Mouse (Mus musculus) hematopoietic stem cell, adult 5-6 weeks (primary cell): ENCODE results near the gene Atp8b4. TPM values are rescaled to one million over a fixed set of nuclear protein-coding genes. Genes with fewer than 3 reads are reported as not detected.

Experiments
- ATAC-seq, 2 experiments: fragments of 125-278 bp in 1 of 2; replicated peaks in 1 of 2; 2 replicates each; pipeline ENCODE4 v1.8.0; 2016 to 2017; ENCODE audit warnings: inconsistent platforms in 2 of 2, mild to moderate bottlenecking in 2 of 2, moderate number of reproducible peaks in 2 of 2, low read depth in 1 of 2, moderate TSS enrichment in 1 of 2; ENCODE audit not compliant: low FRiP score in 2 of 2, poor library complexity in 2 of 2, severe bottlenecking in 2 of 2, insufficient read depth in 1 of 2, low TSS enrichment in 1 of 2
- total RNA-seq: library from RNA; stranded (forward); fragments of 172-1452, 232-1000 nt; gene quantifications from 2 replicates; pipeline ENCODE4 v1.2.3, GENCODE M21; 2017

Atp8b4 gene
- total RNA-seq, 1 experiment from 2014 or later, result 31.5 TPM

- no peak for ATAC-seq
Measured at GRCm38 (mm10) chr2:126351811-126352210, 148.7 kb downstream of the Atp8b4 start.

DNA sequence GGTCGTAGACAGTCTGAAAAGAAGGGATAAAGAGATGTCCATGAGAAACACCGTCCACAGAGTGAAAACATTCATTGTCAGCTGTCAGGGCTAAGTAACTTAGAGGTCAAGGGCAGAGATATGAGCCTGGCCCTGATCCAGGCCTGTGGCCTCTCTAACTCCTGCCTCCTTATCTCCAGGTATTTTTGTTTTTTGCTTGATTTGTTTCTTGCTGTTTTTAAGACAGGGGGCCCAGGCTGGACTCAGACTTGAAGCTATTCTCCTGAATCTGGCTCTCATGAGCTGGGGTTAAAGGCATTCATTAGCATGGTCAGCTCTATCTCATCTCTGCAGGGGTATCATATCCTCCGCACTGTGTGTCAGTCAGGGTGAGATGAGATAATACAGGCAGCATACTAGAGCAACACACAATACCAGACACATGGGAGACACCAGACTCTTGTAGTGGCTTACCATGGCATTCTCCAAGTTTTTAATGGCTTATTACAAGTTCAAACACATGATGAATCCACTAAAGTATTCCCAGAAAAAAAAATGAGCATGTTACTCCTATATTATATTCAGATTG, 157.4 kb downstream of the Atp8b4 start:
- ATAC-seq, result no peak

- no peak for ATAC-seq
Measured at GRCm38 (mm10) chr2:126341521-126341920, 159.0 kb downstream of the Atp8b4 start.

DNA sequence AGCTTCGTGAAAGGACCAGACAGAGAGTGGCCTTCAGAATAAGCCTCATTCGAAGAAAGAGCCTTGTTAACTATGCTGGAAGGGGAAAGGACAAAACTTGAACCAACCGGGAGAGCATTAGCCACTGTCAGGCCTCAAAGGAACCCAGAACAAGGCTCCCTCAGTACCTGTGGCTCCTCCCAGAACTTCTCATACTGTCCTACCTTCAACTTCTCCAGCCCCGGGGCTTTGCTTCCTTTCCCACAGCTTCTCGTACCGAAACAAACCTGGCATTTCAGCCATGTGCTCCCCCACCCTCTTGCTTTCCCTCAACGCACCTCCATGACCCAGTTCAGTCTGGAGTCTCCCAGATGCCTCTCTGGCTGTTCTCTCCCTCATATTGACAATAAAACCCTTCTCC, 160.3 kb downstream of the Atp8b4 start:
- ATAC-seq, result no peak

- no peak for ATAC-seq
Measured at GRCm38 (mm10) chr2:126339516-126339915, 161.0 kb downstream of the Atp8b4 start.

DNA sequence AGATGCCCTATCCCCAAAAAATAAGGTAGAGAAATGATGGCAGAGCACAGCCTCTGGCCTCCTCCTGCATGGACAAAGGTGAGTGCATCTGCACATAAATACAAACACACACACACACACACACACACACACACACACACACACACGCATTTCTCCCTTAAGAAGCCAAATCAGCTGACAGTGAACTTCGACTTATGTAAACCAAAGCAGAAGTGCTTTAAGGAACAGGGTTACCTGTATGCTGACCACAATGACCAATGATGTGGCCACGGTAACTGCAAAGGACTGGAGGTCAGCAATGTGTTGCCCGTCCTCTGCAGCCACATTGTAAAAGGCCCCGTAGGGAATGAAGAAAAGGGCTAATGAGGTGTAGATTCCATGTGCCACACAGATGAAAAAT, 163.3 kb downstream of the Atp8b4 start:
- ATAC-seq, result no peak; a peak in 1 of 4 replicates

- no peak for ATAC-seq
Measured at GRCm38 (mm10) chr2:126331794-126332193, 168.7 kb downstream of the Atp8b4 start.

- ATAC-seq, result no peak
Measured at GRCm38 (mm10) chr2:126323206-126323605, 177.3 kb downstream of the Atp8b4 start.

DNA sequence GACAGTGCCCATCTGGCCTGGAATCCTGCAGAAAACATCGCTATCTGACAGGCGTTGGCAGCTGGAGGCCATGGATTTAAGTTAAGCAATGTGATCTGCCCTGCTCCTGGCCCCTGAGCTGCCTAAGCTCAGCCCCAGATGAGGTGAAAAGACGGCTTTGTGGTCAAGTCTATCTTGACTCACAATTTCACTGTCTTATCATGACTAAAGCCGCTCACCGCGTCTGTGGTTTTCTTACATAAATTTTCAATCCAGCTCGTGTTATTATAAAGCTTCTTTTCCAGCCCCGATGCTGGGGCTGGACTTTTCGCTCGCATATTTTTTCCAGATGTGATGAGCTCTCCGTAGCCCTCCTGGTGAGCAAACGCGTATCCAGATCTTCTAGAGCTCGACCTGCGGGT, 177.8 kb downstream of the Atp8b4 start:
- ATAC-seq, result no peak

DNA sequence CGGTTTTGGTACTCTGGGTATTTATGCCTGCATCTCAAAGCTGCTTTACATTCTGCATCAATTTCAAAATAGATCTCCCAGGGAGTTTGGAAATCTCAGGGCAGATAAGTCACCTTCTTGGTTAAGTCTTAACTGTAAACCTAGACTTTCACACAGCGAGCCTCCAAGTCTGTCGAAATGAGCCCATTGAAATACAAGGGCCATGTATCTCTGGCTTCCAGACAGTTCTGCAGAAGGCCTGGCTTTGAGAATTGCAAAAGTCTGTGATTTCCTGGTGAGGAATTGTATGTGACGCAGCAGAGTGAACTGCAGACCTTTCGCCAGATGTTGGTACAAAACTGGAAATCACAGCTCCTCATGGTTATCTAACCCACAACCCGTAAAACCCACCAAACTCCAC, 182.4 kb downstream of the Atp8b4 start:
- no peak for ATAC-seq

DNA sequence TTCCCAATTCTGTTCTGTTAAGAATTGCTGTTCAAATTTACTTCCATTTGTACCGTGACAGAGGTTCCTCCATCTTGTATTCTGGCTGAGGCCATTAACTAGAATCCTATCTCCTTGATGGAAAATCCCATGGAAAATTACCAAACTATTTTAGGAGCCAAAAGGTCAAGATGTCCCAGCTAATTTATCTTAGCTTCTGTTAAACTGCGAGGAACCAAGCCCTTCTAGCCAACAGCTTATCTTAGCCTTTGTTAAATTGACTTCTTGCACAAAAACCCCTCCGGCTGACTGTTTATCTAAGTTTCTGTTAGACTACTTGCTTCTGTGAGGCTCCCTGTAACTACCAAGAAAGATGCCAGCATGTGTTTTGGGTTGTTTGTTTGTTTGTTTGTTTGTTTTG, 183.5 kb downstream of the Atp8b4 start:
- ATAC-seq, result no peak

DNA sequence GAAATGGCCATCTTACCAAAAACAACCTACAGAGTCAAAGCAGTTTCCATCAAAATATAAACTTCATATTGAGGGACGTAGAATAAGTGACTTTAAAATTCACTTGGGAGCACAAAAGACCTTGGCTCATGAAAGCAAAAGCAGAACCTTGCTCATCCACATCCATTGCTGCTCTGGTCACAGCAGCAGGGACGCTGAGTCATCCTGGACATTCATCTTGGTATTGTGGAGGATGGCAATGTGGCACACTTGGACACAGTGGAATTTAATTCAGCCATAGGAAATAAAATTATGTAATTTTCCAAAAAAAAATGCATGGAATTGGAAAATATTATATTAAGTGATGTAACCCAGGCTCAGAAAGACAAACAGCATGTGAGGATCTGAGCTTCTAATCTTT, 184.1 kb downstream of the Atp8b4 start:
- no peak for ATAC-seq

DNA sequence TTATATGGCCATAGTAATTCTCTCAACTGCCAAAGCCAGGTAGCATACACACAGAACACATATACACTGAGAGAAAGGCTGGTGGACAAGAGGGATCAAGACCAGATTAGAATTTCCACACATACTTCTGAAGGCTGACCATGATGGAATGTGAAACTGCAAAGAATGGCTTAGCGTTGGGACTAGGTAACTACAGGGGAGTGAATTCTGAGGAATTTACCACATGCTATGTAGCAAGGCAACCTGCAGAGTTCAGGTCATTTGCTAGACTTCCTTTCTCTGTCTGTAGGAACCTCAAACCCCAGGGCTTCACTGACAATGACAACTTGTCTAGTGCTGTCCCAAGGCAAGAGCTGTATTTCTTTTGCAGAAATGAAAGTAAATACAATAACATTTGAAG, 189.4 kb downstream of the Atp8b4 start:
- no peak for ATAC-seq

DNA sequence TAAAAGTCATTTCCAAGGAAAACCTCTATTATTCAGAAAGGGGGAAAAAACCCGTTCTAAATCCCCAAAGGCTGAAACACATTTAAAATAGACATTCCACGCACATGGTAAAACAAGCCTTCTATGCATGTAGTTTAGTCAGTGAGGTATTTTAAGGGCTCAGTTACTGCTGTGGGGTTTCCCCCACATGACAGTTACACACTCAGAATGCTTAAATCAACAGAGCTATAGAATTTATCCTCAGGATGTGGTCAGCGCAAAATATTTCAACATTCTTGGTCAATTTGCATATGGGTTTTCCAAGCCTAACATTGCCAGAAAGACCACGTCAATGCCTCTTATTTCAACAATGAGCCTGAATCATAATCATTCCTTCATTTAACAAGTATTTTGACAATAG, 190.5 kb downstream of the Atp8b4 start:
- no peak for ATAC-seq

- no peak for ATAC-seq
Measured at GRCm38 (mm10) chr2:126304621-126305020, 195.9 kb downstream of the Atp8b4 start.

DNA sequence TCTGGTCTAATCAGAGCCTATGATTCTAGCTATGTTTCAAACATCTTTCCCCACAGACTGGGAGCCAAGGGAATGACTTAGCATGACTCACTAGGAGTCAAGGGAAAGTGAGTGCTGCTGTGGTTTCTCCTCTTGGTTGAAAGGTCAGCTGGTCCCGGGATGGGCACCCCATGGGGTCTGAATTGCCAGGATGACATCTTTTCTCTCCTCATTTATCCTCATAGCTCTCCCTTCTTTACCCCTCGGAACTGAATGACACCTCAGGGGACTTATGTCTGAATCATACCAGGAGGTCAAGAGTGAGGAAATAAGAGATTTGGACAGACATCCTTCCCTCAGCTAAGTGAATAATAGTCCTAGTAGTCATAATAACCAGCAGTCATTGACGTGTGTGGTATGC, 197.2 kb downstream of the Atp8b4 start:
- no peak for ATAC-seq

GRCm38 (mm10) chr2:126302381-126302780, 198.1 kb downstream of the Atp8b4 start:
- ATAC-seq, result no peak

DNA sequence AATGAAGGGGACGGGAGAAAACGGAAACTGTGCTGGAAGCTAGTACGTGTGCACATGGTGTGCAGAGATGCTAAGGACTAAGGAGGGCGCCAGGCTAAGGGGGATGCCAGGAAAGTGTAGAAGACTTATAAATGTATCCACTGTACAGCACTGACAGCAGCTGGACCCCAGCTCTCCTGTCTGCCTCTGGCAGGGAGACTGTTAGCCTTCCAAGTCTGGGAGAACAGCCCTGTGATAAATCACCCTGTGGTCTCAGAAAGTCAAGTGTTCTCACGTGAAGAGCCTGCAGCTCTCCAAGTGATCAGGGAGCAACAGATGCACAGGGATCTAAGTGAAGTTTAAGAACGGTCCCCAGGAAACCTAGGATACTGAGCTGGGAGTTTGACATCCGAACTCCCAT, 209.8 kb downstream of the Atp8b4 start:
- no peak for ATAC-seq

GRCm38 (mm10) chr2:126287942-126288341, 212.5 kb downstream of the Atp8b4 start:
- ATAC-seq, result no peak

GRCm38 (mm10) chr2:126286420-126286819, 214.1 kb downstream of the Atp8b4 start:
- no peak for ATAC-seq
